Mouse (Mus musculus): Measurements from ENCODE around the gene Smyd3.

GRCm38 (mm10) chr1:179419091-179419490 is 98.8 kb downstream of the Smyd3 start:
- TF ChIP-seq CTCF (IDR thresholded peaks at IDR 0.05; ENCODE audit: low read depth) (no peak), EP300 (optimal IDR thresholded peaks at IDR 0.05) (no peak)

Measured in stomach, postnatal 0 days (tissue).